In genomic region chr15:100613584-100613983, GRCm38 (mm10) we compare ENCODE assay signal across 8 mouse cellular contexts. TPM values are rescaled to one million over a fixed set of nuclear protein-coding genes. Genes with fewer than 3 reads are reported as not detected.
DNase-seq lines count a peak whose midpoint lies in the region; ATAC-seq and TF ChIP-seq lines count a peak whose summit lies in the region.

No protein-coding gene starts in this region.

- no peak for TF ChIP-seq EP300 in stomach, postnatal 0 days (optimal IDR thresholded peaks at IDR 0.05)

- H3K4me3 ChIP-seq in brown adipose tissue, adult 24 weeks (ENCODE audit: insufficient read depth, low read depth, low read length) = peak overlapping the region; percentile 8; the same call in 1 of the 2 replicates
- peak overlapping the region; percentile 89 for H3K4me3 ChIP-seq in erythroblast, embryonic 14.5 days (replicated peaks)
- H3K4me3 ChIP-seq in heart, embryonic 14.5 days (ENCODE audit: control insufficient read depth in 1 of 2, insufficient read depth in 1 of 2, low read depth in 1 of 2, low read length in 2 of 2) = peak overlapping the region; percentile 11 to 14; a peak in 3 of 4 replicates
- peak overlapping the region; percentile 30; the same call in 1 of the 2 replicates for H3K4me3 ChIP-seq in liver, embryonic 16.5 days (ENCODE audit: low read depth, low read length)
- peak overlapping the region; percentile 13; the same call in 1 of the 2 replicates for H3K4me3 ChIP-seq in neural tube, embryonic 13.5 days
- H3K4me3 ChIP-seq in stomach, postnatal 0 days (ENCODE audit: low read depth, low read length) = peak overlapping the region; percentile 13; the same call in 1 of the 2 replicates

- H3K4me1 ChIP-seq in brown adipose tissue, adult 24 weeks (ENCODE audit: control insufficient read depth, insufficient read depth, insufficient read length, low read length) = peaks cover 6% of the 10 kb centered on the region
- peaks cover 36% of the 10 kb centered on the region for H3K4me1 ChIP-seq in erythroblast, embryonic 14.5 days (ENCODE audit: control insufficient read depth)
- H3K4me1 ChIP-seq in heart, embryonic 14.5 days (ENCODE audit: control insufficient read depth in 2 of 2, insufficient read depth in 2 of 2, low read length in 2 of 2) = peaks cover 8 to 16% of the 10 kb centered on the region in 2 experiments
- H3K4me1 ChIP-seq in liver, embryonic 16.5 days (ENCODE audit: control insufficient read depth, low read depth, low read length) = peaks cover 24% of the 10 kb centered on the region
- H3K4me1 ChIP-seq in neural tube, embryonic 13.5 days (replicated peaks) = peaks cover 28% of the 10 kb centered on the region
- H3K4me1 ChIP-seq in stomach, postnatal 0 days (replicated peaks; ENCODE audit: control insufficient read depth, insufficient read depth) = no peaks in the 10 kb centered on the region

- H3K27me3 ChIP-seq in erythroblast, embryonic 14.5 days (ENCODE audit: control insufficient read depth) = peaks cover under 1% of the 10 kb centered on the region; the same call in 1 of the 2 replicates
- H3K27me3 ChIP-seq in heart, embryonic 14.5 days (ENCODE audit: control insufficient read depth, insufficient read depth, low read length) = no peaks in the 10 kb centered on the region
- no peaks in the 10 kb centered on the region; the same call in 1 of the 2 replicates for H3K27me3 ChIP-seq in liver, embryonic 16.5 days (ENCODE audit: control insufficient read depth, insufficient read depth, low read depth, low read length)
- H3K27me3 ChIP-seq in neural tube, embryonic 13.5 days = no peaks in the 10 kb centered on the region
- H3K27me3 ChIP-seq in stomach, postnatal 0 days (ENCODE audit: control insufficient read depth, insufficient read depth, low read length) = no peaks in the 10 kb centered on the region

- DNase-seq in CD8-positive naive resting alpha-beta T cell, adult 2 months (ENCODE audit: low read depth in 2 of 2, low spot score in 2 of 2) = peak; percentile 64
- DNase-seq in kidney, postnatal 10 days = peak; percentile 87
- DNase-seq in stomach, postnatal 0 days (ENCODE audit: low spot score) = peak; percentile 84

- peaks cover 23% of the 10 kb centered on the region for H3K36me3 ChIP-seq in erythroblast, embryonic 14.5 days (ENCODE audit: control insufficient read depth)
- H3K36me3 ChIP-seq in heart, embryonic 14.5 days (ENCODE audit: control insufficient read depth, insufficient read depth, low read length) = peaks cover 17% of the 10 kb centered on the region
- H3K36me3 ChIP-seq in liver, embryonic 16.5 days (ENCODE audit: control insufficient read depth, insufficient read depth) = peaks cover 17% of the 10 kb centered on the region
- peaks cover 17% of the 10 kb centered on the region for H3K36me3 ChIP-seq in neural tube, embryonic 13.5 days
- H3K36me3 ChIP-seq in stomach, postnatal 0 days (ENCODE audit: control insufficient read depth, insufficient read depth, low read length) = 0 out of 2 replicates have a peak, but pooled peaks cover 8% of the 10 kb centered on the region

- no peak overlapping the region for H3K27ac ChIP-seq in brown adipose tissue, adult 24 weeks (replicated peaks; ENCODE audit: low read depth, low read length)
- H3K27ac ChIP-seq in heart, embryonic 14.5 days (replicated peaks in 1 of 2; ENCODE audit: control insufficient read depth in 1 of 2, insufficient read depth in 1 of 2, low read depth in 2 of 2, low read length in 2 of 2) = no peak overlapping the region
- no peak overlapping the region for H3K27ac ChIP-seq in liver, embryonic 16.5 days (ENCODE audit: low read length)
- no peak overlapping the region for H3K27ac ChIP-seq in neural tube, embryonic 13.5 days (replicated peaks)
- no peak overlapping the region for H3K27ac ChIP-seq in stomach, postnatal 0 days (replicated peaks)

- WGBS in heart, embryonic 14.5 days = 7% methylated on average over 16 of the region's 16 CpGs
- 12% methylated on average over 16 of the region's 16 CpGs for WGBS in liver, embryonic 16.5 days (ENCODE audit: insufficient replicate concordance)
- WGBS in neural tube, embryonic 13.5 days = 7% methylated on average over 16 of the region's 16 CpGs
- WGBS in stomach, postnatal 0 days = 7% methylated on average over 16 of the region's 16 CpGs

- no peaks in the 10 kb centered on the region for H3K9me3 ChIP-seq in erythroblast, embryonic 14.5 days (ENCODE audit: control insufficient read depth, low read length)
- no peaks in the 10 kb centered on the region for H3K9me3 ChIP-seq in heart, embryonic 14.5 days (ENCODE audit: control insufficient read depth, low read length)
- no peaks in the 10 kb centered on the region for H3K9me3 ChIP-seq in liver, embryonic 16.5 days (replicated peaks; ENCODE audit: control insufficient read depth, low read length)
- no peaks in the 10 kb centered on the region for H3K9me3 ChIP-seq in neural tube, embryonic 13.5 days
- H3K9me3 ChIP-seq in stomach, postnatal 0 days (ENCODE audit: control insufficient read depth, low read length) = no peaks in the 10 kb centered on the region

- H3K9ac ChIP-seq in heart, embryonic 14.5 days (ENCODE audit: low read length) = peak overlapping the region; percentile 39; the same call in 1 of the 2 replicates
- peak overlapping the region; percentile 26; the same call in 1 of the 2 replicates for H3K9ac ChIP-seq in liver, embryonic 16.5 days (ENCODE audit: low read depth, low read length)
- peak overlapping the region; percentile 51; the same call in 1 of the 2 replicates for H3K9ac ChIP-seq in neural tube, embryonic 13.5 days
- peak overlapping the region; percentile 31 for H3K9ac ChIP-seq in stomach, postnatal 0 days (ENCODE audit: low read length)

- no peak for ATAC-seq in heart, embryonic 14.5 days (ENCODE audit: insufficient number of reproducible peaks, insufficient read depth, low FRiP score, low read depth)
- ATAC-seq in liver, embryonic 16.5 days (ENCODE audit: low read depth) = no peak
- ATAC-seq in neural tube, embryonic 13.5 days (ENCODE audit: low read depth) = no peak
- no peak for ATAC-seq in stomach, postnatal 0 days (ENCODE audit: low FRiP score, low TSS enrichment)

- peak overlapping the region; percentile 78 for H3K4me2 ChIP-seq in heart, embryonic 14.5 days (ENCODE audit: low read length)
- H3K4me2 ChIP-seq in liver, embryonic 16.5 days (ENCODE audit: low read depth, low read length) = peak overlapping the region; percentile 92
- H3K4me2 ChIP-seq in neural tube, embryonic 13.5 days = peak overlapping the region; percentile 74
- peak overlapping the region; percentile 47 for H3K4me2 ChIP-seq in stomach, postnatal 0 days (replicated peaks; ENCODE audit: low read depth)

- TF ChIP-seq CTCF in stomach, postnatal 0 days (IDR thresholded peaks at IDR 0.05; ENCODE audit: low read depth) = peak; percentile 97

RNA-seq across cellular contexts. Expression of gene Dazap2, which starts 1.6 kb away (rescaled TPM):
- 128 and 130 TPM in 2 replicates for polyA plus RNA-seq in brown adipose tissue, adult 24 weeks (2012; ENCODE audit: insufficient read depth, insufficient read length, missing spikeins)
- polyA plus RNA-seq in erythroblast, embryonic 14.5 days (2012) = 6.5 and 6.8 TPM in 2 replicates
- polyA plus RNA-seq in heart, embryonic 14.5 days (2014; fragmentation: Nextera tagmentation; extraction: Ambion mirVana) = 253 and 254 TPM in 2 replicates
- polyA plus RNA-seq in liver, embryonic 16.5 days (2015; fragmentation: Nextera tagmentation; extraction: Ambion mirVana) = 131 and 146 TPM in 2 replicates
- 161 and 162 TPM in 2 replicates for polyA plus RNA-seq in neural tube, embryonic 13.5 days (2015; fragmentation: Nextera tagmentation; extraction: Ambion mirVana)
- 177 and 205 TPM in 2 replicates for polyA plus RNA-seq in stomach, postnatal 0 days (2015; fragmentation: Nextera tagmentation; extraction: Ambion mirVana)

RNA-seq across cellular contexts. Expression of gene Pou6f1, which starts 13.8 kb away (rescaled TPM):
- 9.6 and 16.4 TPM in 2 replicates for polyA plus RNA-seq in brown adipose tissue, adult 24 weeks (2012; ENCODE audit: insufficient read depth, insufficient read length, missing spikeins)
- polyA plus RNA-seq in erythroblast, embryonic 14.5 days (2012) = 0.04 and 0.05 TPM in 2 replicates
- polyA plus RNA-seq in heart, embryonic 14.5 days (2014; fragmentation: Nextera tagmentation; extraction: Ambion mirVana) = 7.1 and 8.2 TPM in 2 replicates
- polyA plus RNA-seq in liver, embryonic 16.5 days (2015; fragmentation: Nextera tagmentation; extraction: Ambion mirVana) = 0.18 and 0.50 TPM in 2 replicates
- polyA plus RNA-seq in neural tube, embryonic 13.5 days (2015; fragmentation: Nextera tagmentation; extraction: Ambion mirVana) = 38.8 and 41.6 TPM in 2 replicates
- polyA plus RNA-seq in stomach, postnatal 0 days (2015; fragmentation: Nextera tagmentation; extraction: Ambion mirVana) = 2.6 and 3.2 TPM in 2 replicates

RNA-seq across cellular contexts. Expression of gene Smagp, which starts 23.2 kb away (rescaled TPM):
- 25.6 and 29.4 TPM in 2 replicates for polyA plus RNA-seq in brown adipose tissue, adult 24 weeks (2012; ENCODE audit: insufficient read depth, insufficient read length, missing spikeins)
- polyA plus RNA-seq in erythroblast, embryonic 14.5 days (2012) = 0.27 and 0.44 TPM in 2 replicates
- polyA plus RNA-seq in heart, embryonic 14.5 days (2014; fragmentation: Nextera tagmentation; extraction: Ambion mirVana) = 14.5 and 18.7 TPM in 2 replicates
- 9.1 and 9.3 TPM in 2 replicates for polyA plus RNA-seq in liver, embryonic 16.5 days (2015; fragmentation: Nextera tagmentation; extraction: Ambion mirVana)
- polyA plus RNA-seq in neural tube, embryonic 13.5 days (2015; fragmentation: Nextera tagmentation; extraction: Ambion mirVana) = 3.1 and 4.1 TPM in 2 replicates
- polyA plus RNA-seq in stomach, postnatal 0 days (2015; fragmentation: Nextera tagmentation; extraction: Ambion mirVana) = 94.8 and 103 TPM in 2 replicates

RNA-seq across cellular contexts. Expression of gene Bin2, which starts 55.8 kb away (rescaled TPM):
- 0.79 and 1.4 TPM in 2 replicates for polyA plus RNA-seq in brown adipose tissue, adult 24 weeks (2012; ENCODE audit: insufficient read depth, insufficient read length, missing spikeins)
- 1.6 and 2.2 TPM in 2 replicates for polyA plus RNA-seq in erythroblast, embryonic 14.5 days (2012)
- polyA plus RNA-seq in heart, embryonic 14.5 days (2014; fragmentation: Nextera tagmentation; extraction: Ambion mirVana) = 1.9 and 2.8 TPM in 2 replicates
- polyA plus RNA-seq in liver, embryonic 16.5 days (2015; fragmentation: Nextera tagmentation; extraction: Ambion mirVana) = 18.0 and 20.6 TPM in 2 replicates
- 2.8 and 3.7 TPM in 2 replicates for polyA plus RNA-seq in neural tube, embryonic 13.5 days (2015; fragmentation: Nextera tagmentation; extraction: Ambion mirVana)
- polyA plus RNA-seq in stomach, postnatal 0 days (2015; fragmentation: Nextera tagmentation; extraction: Ambion mirVana) = 1.3 and 2.3 TPM in 2 replicates

Comparison
In these comparisons a context has a peak if more than half of its experiments do, and no peak if none do; other contexts are left out.
1. H3K4me3 ChIP-seq: peak in every context shown above with its lines; median percentile 89 in erythroblast, embryonic 14.5 days; 30 in liver, embryonic 16.5 days; 13 in neural tube, embryonic 13.5 days; 13 in stomach, postnatal 0 days; 12 in heart, embryonic 14.5 days; 8 in brown adipose tissue, adult 24 weeks.
2. RNA of gene Dazap2, which starts 1.6 kb away (polyA plus RNA-seq): 253 to 254 TPM in heart, embryonic 14.5 days, 177 to 205 TPM in stomach, postnatal 0 days, 161 to 162 TPM in neural tube, embryonic 13.5 days, 131 to 146 TPM in liver, embryonic 16.5 days and 128 to 130 TPM in brown adipose tissue, adult 24 weeks; 6.5 to 6.8 TPM in erythroblast, embryonic 14.5 days; every median in the first group is over 10 times any median in the second.
3. Peak in every context shown above with its lines, with median percentiles within 50 percentile points of each other: DNase-seq, H3K4me2 ChIP-seq and H3K9ac ChIP-seq.